Mouse (Mus musculus): ENCODE data around the gene Nodal. TPM values are rescaled to one million over a fixed set of nuclear protein-coding genes. Genes with fewer than 3 reads are reported as not detected.

Gene Nodal
- total RNA-seq, 2 experiments from 2014 or later = 0.14 TPM; not detected in 1

DNA sequence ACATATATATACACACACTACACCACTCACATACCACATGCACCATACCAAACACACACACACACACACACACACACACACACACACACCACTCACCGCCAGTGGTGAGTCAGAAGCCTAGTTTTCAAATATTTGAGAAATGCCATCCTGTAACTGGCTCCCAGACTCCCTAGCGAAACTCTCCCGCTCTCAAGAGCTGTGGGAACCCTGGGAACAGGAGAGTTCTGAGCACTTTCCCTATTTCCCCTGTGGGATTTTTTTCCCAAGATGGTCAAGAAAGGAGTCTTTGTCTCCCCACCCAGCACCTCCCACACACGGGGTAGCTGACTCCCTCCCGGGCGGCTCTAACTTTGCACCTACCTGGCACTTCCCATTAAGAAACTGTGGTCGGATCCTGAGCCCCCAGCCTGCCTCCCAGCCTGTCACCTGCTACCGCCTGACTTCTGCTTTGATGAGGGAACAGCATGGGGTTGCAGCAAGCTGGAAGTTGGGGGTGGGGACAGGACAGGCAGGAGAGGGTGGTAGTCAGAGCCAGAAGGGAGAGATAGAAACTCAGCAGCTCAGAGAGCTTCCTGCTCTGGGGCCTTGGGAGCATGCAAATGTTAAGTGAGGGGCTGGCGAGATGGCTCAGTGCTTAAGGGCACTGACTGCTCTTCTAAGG lies 23.2 kb upstream of the Nodal start:
- no peak for DNase-seq (ENCODE audit: low spot score in 2 of 2)

DNA sequence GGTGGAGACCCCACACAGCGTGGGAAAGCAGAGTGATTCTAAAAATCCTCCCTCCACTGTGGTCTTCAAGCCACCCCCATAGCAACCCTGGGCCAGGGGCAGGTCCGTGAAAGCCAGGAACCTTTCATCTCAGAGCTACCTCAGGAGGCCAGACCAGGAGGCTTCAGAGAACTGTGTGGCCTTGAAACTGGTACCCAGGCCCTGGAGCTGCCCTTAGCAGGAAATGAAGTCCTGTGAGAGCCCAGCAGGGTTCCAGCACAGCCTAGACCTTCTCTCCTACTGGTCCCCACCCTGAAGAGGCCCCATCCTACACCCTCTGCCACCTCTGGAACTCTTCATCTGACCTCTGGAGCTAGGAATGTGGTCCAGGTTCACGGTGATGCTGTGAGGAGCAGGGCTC lies 19.6 kb upstream of the Nodal start:
- DNase-seq (ENCODE audit: low spot score in 2 of 2) = no peak

DNA sequence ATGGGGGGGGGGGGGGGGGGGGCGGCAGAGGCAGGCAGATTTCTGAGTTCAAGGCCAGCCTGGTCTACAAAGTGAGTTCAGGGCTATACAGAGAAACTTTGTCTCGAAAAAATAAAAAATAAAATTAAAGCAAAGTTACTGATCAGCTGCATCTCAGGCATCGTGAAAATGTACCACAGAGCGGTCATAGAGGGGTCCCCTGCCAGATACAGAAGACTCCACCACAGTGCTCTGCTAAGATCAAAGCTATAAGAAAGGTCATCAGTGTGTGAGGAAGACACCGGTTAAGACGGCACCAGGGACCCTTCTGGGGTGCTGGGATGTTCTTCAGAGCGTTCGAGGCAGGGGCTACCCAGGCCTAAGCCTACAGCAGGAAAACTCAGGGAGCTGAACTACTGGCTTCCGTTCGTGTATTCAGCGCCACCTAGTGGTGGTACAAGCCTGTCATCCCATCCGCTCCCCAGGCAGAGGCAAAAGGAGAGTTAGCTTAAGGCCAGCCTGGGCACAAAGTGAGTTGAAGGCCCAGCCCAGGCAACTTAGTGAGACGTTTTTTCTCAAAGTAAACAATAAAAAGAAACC lies 18.5 kb upstream of the Nodal start:
- DNase-seq (ENCODE audit: low spot score in 2 of 2) = peak in 1 of 2 experiments; percentile 39

DNA sequence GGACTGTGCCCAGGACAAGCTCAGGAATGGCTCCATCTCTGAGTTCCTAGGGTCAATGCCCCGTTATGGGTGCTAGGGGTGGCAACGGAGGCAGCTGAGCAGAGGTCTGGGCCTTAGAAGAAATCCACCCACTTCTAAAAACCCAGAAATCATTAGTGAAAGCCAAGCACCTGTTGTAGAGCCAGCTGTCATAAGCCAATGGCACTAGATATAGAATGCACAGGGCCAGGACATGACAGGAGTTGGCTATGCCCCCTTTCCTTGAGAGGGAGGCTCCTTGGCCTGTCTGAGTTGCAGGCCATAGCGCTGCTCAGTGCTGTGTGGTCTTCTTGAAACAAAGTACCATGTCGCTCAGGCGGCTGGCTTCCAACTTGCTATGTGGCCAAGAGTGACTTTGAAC lies 17.4 kb upstream of the Nodal start:
- DNase-seq (ENCODE audit: low spot score in 2 of 2) = no peak

DNA sequence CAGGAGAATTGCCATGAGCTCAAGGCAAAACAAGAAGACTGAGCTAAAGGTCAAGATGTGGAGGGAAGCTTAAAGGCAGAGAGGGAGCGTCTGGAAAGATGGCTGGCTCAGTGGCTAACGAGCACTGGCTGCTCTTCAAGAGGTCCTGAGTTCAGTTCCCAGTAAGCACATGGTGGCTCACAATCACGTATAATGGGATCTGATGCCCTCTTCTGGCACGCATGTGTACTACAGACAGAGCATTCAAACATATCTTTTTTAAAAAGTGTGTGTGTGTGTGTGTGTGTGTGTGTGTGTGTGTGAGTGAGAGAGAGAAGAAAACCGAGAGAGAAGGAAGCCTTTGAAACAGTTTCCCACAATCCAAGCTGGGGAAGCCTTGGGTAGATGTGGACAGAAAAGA lies 15.3 kb upstream of the Nodal start:
- DNase-seq (ENCODE audit: low spot score in 2 of 2) = no peak

DNA sequence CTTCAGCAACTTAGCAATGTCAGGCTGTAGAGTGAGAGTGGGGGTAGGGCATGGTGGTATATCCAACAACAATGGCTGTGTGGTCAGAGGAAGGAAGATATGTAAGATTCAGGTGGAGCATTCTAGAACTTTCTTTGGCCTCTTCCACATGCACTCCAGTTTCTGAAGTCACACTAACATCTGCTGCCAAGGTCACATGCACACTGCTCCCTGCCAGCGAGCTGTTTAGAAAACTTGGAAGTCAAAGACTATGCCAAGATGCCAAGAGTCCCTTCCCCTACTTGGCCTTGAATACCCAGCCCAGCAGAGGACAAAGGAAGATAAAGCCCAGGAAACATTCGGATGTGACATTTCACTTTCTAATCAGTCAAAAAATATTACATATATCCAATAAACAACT lies 14.9 kb upstream of the Nodal start:
- no peak for DNase-seq (ENCODE audit: low spot score in 2 of 2)

DNA sequence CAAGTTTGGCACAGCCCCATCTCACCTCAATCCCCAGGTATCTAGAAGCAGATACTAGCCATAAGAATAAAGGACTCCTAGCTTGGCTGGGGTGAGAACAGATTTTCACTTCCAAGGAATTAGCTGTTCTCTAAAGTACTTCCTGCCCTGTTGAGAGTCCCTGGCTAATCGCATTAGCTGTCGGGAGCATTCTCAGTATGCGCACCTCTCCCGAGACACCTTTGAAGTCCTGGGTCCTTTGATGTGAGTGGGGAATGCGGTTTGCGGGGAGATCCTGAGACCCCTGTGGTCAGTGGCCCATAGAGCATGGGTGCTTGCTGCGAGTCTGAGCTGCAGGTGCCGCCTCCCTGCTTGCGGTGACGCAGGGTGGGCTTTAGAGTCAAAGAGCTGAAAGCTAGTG lies 11.8 kb upstream of the Nodal start:
- DNase-seq (ENCODE audit: low spot score in 2 of 2) = no peak

DNA sequence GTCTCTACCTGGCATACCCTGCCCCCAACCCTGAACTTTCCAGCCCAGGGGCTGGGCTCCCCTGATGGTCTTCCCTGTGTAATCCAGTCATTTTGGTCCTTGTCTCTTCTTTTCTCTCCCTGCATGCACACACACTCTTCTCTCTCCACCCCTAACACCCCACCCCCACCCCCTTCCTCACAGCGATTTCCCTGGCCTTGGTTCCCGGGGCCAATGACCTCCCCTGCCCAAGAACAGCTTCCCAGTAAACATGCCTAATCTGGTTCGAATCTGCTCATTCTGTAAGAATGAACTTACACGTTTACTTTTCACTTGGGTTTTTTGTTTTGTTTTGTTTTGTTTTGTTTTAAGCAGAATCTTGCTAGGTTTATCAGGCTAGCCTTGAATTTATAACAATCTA lies 8.0 kb upstream of the Nodal start:
- no peak for DNase-seq (ENCODE audit: low spot score in 2 of 2)

DNA sequence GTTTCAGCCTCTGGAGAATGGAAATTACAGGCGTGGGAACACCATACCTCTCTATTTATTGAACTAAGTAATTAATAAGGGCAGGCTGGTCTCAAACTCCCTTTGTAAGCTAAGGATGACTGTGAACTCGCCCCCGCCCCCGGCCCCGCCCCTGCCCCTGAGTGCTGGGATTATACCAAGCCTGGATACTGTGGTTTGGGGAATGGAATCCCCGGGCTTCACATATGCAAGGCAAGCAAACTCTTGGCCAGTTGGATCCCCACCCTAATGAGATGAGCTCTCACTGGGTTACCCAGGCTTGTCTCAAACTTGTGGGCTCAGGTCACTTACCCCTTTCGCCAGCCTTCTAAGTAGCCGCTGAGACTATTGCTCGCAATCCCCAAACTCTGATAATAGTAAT lies 7.6 kb upstream of the Nodal start:
- no peak for DNase-seq (ENCODE audit: low spot score in 2 of 2)

DNA sequence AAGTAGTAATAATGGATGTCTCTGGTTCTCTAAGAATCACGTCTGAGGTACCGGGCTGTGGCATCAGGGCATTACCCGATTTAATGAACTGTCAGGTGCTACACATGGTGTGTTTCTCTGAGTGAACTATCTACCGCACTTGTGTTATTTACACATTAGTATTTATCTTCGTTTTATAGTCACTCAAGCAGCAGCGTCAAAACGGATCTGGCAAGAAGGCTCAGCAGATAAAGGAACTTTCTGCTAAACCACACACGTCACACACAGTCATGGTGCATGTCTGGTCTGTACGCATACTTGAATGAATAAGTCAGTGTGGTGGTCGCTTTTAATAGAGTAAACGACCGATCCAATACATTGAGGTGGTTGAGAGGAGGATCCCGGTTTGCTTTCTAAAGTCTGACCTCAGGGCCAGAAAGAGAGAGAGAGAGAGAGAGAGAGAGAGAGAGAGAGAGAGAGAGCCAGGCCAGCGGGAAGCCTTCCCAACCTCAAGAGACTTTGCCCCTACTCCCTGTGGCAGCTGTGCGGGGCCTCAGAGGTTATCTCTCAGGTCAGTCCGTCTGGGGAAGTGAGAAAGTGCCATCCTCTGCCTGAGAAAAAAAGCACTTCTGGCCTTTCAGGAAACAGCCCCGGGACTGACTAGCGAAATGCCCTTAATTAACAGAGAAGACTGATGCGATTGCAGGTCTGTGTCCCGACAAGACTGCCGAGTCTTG lies 4.7 kb upstream of the Nodal start:
- DNase-seq (ENCODE audit: low spot score in 2 of 2) = no peak

DNA sequence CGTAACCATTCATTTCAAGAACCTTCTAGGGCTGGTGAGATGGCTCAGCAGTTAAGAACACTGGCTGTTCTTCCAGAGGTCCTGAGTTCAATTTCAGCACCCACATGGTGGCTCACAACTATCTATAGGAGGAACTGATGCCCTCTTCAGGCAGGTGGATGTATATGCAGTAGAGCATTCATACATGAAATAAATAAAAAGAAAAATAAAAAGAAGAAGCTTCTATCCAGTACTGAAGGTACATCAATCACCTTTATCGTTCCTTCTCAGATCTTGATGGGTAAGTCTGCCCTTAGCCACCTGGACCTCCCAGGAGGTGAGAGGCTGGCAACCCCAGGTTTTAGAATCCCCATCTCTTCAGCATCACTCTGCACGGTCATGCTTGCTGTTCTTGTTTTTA lies 2.5 kb upstream of the Nodal start:
- no peak for DNase-seq (ENCODE audit: low spot score in 2 of 2)

DNA sequence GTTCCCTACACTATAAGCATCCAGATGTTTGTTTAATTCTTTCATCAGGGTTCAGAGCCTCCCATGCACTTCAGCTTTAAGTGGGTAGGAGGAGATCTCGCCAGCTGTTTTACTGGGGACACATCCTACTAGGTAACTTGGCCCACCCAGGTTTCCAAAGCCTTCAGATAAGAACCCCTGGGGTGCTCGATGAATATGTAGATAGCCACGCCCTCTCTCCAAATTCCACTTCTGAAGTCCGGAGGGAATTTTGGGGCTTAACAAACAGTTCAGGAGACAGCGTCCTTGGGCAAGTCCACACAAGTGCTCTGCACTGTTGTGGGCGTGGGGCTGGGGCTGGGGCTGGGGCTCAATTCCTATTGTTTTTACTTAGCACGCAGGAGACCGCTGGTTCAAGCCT lies 1.9 kb upstream of the Nodal start:
- no peak for DNase-seq (ENCODE audit: low spot score in 2 of 2)

DNA sequence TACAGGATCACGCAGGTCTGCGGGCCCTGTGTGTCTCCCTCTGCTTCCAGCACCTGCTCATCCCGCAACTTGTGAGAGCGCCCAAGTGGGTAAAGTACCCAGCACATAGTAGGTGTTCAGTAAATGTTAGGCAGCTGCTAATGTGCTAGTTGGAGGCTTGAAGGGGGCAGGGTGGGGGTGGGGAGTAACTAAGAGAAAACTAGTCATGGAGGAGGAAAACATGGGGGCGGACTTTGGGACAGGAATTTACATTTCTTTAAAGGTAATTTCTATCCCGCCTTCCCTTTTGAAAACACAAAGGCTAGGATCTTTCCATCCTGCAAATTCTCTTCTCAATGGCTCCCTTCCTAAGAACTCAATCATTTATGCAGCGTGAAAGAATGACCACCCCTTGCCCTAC lies 1.2 kb upstream of the Nodal start:
- no peak for DNase-seq (ENCODE audit: low spot score in 2 of 2)

DNA sequence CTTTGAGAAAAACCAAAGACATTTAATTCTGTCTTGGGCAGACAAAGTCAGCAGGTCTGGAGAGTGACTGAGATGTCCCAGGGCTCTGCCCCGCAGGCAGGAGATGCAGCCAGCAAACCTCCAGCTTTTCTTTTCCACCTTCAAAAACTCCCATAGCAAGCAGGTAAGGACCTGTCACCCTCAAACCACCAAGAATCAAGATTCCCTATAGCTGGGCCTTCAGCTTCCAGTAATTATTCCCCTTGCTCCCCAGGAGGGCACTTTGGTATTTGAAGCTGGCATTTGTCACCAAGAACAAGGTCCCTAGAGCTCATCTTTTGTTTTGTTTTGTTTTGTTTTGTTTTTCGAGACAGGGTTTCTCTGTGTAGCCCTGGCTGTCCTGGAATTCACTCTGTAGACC lies 726 bp upstream of the Nodal start:
- no peak for DNase-seq (ENCODE audit: low spot score in 2 of 2)

DNA sequence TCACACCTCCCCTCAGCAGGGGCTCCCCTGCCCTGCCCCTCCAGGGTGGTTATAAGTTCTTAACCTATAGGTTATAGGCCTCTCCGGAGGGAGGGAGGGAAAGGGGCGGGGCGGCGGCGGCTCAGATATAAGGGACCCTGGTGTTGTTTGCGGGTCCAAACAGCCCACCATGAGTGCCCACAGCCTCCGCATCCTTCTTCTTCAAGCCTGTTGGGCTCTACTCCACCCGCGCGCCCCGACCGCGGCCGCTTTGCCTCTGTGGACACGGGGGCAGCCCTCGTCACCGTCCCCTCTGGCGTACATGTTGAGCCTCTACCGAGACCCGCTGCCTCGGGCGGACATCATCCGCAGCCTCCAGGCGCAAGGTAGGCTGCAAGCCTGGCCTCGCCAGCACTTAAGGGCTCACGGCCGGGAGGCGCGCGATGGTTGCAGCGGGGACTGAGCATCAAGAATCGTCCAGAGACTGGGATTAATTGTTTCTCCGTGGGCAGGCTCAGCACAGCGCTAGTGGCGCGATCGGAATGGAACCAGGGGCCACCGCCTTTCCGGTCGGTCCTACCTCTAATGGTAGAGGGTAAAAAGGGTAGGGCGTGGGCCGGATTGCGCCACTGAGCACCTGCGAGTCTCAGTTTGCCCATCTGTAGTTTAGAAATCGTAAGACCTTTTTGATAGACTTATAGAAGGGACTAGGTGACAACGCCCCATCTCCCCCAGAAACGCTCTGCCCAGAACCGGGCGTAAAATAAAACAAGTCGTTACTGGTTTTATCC lies 544 bp downstream of the Nodal start:
- no peak for DNase-seq (ENCODE audit: low spot score in 2 of 2)

DNA sequence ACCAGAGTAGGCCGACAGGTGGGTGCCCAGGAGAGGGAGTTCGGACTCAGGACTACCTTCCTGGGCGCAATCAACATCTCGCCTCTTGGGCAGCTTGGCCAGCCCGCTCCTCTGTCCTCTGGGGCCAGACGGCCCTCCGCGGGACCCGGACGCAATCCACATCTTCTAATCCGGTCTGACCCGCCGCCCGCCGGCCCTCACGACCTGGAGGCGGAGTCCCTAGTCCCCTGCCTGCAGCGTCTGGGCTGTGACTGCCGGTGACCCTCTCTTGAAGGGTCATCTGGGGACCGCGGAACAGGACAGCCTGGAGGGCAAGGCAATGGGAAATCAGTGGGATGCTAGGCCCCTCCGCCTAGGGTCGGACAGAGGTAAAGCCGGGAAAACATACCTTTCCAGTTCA lies 1.4 kb downstream of the Nodal start:
- no peak for DNase-seq (ENCODE audit: low spot score in 2 of 2)

DNA sequence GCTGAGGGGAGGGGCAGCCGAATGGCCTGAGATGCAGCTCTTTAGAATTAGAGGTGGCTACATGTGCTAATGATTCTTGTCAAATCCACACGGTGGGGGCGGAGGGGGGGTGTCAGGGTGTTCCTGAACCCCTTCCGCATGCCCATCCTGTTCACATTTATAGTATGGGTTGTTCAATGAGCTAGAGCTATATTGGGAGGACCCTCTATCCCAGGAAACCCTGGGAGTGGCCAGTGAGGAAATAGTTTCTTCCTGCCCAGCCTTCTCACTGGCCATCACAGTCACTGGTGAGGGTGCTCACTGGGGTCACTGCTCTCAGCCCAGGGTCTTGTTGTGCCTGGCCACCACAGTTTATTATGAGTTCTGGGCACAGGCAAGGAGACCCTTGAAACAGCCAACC lies 2.2 kb downstream of the Nodal start:
- DNase-seq (ENCODE audit: low spot score in 2 of 2) = no peak

DNA sequence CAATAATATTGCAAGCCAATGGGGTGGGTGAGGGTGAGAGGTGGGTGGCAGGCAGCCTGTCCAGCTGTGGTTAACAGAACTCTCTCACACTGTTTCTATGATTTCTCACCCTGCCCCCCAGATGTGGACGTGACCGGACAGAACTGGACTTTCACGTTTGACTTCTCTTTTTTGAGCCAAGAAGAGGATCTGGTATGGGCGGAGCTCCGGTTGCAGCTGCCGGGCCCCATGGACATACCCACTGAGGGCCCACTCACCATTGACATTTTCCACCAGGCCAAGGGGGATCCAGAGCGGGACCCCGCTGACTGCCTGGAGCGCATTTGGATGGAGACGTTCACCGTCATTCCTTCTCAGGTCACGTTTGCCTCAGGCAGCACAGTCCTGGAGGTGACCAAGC lies 5.1 kb downstream of the Nodal start:
- no peak for DNase-seq (ENCODE audit: low spot score in 2 of 2)

DNA sequence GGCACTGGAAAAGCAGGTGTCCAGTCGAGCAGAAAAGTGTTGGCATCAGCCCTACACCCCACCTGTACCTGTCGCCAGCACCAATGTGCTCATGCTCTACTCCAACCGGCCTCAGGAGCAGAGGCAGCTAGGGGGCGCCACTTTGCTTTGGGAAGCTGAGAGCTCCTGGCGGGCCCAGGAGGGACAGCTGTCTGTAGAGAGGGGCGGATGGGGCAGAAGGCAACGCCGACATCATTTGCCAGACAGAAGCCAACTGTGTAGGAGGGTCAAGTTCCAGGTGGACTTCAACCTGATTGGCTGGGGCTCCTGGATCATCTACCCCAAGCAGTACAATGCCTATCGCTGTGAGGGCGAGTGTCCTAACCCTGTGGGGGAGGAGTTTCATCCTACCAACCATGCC lies 5.5 kb downstream of the Nodal start:
- DNase-seq (ENCODE audit: low spot score in 2 of 2) = no peak

DNA sequence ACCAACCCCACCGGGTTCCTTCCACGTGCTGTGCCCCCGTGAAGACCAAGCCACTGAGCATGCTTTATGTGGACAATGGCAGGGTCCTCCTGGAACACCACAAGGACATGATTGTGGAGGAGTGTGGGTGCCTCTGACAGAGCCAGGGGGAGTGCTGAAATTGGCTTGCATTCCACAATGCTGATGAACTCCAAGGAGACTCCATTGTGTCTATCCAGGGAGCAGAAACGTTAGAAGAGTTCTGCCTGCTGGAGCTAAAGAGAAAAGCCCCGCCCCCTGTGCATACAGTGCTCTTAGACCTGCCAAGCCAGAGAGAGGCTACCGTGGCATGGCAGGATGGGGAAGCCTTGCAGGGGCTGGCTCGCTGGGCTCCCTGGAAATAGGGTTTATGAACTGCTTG lies 6.7 kb downstream of the Nodal start:
- DNase-seq (ENCODE audit: low spot score in 2 of 2) = no peak

DNA sequence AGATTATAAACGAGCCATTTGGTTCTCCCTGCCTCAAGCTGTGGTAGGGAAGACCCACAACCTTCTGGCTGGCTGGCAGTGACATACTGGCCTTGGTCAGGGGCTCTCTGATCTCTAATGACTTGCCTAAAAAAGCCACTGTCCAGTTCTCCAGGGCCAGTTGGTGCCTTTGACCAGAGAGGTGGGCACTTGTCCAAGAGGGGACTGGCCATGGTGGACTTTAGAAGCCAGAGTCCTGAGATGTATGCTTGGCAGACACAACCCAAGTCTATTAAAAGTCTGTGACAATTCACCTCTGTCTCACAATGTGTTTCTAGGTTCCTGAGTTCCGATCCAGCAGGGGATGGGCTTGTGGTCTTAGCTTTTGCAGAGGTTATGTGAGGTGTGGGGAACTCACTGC lies 7.3 kb downstream of the Nodal start:
- DNase-seq (ENCODE audit: low spot score in 2 of 2) = no peak

DNA sequence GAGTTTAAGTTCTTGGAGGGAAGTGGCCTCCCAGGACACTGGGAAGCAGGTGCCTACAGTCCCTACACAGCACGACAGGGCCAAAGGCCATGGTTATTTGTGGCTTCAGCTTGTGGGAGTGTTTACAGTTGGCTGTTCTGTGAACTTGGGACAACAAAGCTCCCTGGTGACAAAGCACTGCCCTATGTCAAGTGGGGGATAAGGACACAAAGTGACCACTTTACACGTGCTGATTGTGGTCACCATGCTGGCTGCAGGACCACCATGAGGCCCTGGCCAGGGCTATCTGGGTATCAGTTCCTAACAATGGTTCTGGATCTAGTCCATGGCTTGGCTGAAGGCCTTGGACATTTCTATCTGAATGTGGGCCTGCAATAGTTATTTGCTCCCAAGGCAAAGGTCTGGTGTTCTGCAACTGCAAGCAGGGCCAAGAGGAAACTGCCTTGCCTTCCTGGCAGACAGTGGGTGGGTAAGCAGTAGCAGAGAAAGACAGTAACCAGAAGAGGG lies 8.5 kb downstream of the Nodal start:
- DNase-seq (ENCODE audit: low spot score in 2 of 2) = no peak
